Mouse (Mus musculus): ENCODE results near the gene Ptprn2. TPM values are rescaled to one million over a fixed set of nuclear protein-coding genes. Genes with fewer than 3 reads are reported as not detected.

Gene Ptprn2
- polyA plus RNA-seq, 1 experiment from 2014 or later, result 24.7 TPM

- H3K9me3 ChIP-seq (ENCODE audit: control insufficient read depth, low read length), result no peaks in the 10 kb centered on the region
- no peaks in the 10 kb centered on the region for H3K4me1 ChIP-seq (ENCODE audit: control insufficient read depth, insufficient read depth, low read length)
- peak; percentile 44; the same call in 1 of the 2 replicates for ATAC-seq (ENCODE audit: low read depth)
- H3K27ac ChIP-seq (ENCODE audit: low read depth, low read length), result no peak overlapping the region
- H3K27me3 ChIP-seq (ENCODE audit: control insufficient read depth, insufficient read depth, low read length), result no peaks in the 10 kb centered on the region
- H3K4me3 ChIP-seq (ENCODE audit: low read depth, low read length), result no peak overlapping the region
- H3K9ac ChIP-seq (replicated peaks; ENCODE audit: low read depth, low read length), result no peak overlapping the region
- H3K36me3 ChIP-seq (ENCODE audit: control insufficient read depth, insufficient read depth, low read length), result no peaks in the 10 kb centered on the region
- H3K4me2 ChIP-seq (ENCODE audit: low read depth, low read length), result no peak overlapping the region
- WGBS, result 63% methylated on average over 5 of the region's 5 CpGs
Observed at GRCm38 (mm10) chr12:117214919-117215318, 729.4 kb downstream of the Ptprn2 start.

DNA sequence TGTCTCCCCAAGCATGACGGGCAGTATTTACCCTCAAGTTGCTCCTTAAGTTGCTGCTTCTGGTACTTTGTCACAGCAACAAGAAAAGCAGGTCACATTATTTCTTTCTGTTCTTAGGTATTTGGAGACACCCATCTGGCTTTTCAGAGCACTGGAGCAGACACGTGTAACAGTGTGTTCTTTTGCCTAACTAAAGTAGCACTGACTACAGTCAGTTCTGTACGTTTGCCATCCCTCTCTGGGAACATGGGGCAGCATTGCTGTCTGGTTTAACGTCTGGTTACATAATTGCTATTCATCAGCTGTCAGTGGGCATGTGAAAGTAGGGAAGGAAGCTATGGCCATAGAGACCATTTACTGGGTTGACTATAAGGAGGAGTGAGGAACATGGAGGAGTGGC, 736.4 kb downstream of the Ptprn2 start:
- ATAC-seq (ENCODE audit: low read depth), result no peak
- WGBS, result 87% methylated on average over 4 of the region's 4 CpGs
- Histone ChIP-seq H3K4me3 (ENCODE audit: low read depth, low read length) (no peak overlapping the region), H3K27me3 (ENCODE audit: control insufficient read depth, insufficient read depth, low read length) (no peaks in the 10 kb centered on the region), H3K4me2 (ENCODE audit: low read depth, low read length) (no peak overlapping the region), H3K27ac (ENCODE audit: low read depth, low read length) (no peak overlapping the region), H3K9ac (replicated peaks; ENCODE audit: low read depth, low read length) (no peak overlapping the region), H3K4me1 (ENCODE audit: control insufficient read depth, insufficient read depth, low read length) (no peaks in the 10 kb centered on the region), H3K36me3 (ENCODE audit: control insufficient read depth, insufficient read depth, low read length) (no peaks in the 10 kb centered on the region), H3K9me3 (ENCODE audit: control insufficient read depth, low read length) (no peaks in the 10 kb centered on the region)

DNA sequence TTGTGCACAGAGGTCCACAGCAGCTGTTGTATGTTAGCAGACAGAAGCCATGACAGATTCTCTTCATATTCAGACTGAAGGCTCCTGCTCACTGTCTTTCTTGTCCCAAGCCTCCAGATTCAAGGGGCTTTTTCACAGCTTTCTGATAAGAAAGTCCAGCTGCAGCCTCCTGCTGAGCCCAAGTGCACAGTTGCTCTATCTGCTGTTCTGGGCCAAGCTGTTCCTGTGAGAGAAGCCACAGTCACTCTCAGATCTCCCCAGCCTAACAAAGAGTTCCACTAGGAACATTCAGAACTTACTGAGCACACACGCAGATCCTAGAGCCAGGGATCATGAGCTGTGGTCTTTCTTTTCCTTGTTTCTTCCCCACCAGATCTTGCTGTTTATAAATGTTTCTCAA, 738.5 kb downstream of the Ptprn2 start:
- WGBS, result 79% methylated on average over 1 of the region's 1 CpGs

GRCm38 (mm10) chr12:117227236-117227635, 741.7 kb downstream of the Ptprn2 start:
- Histone ChIP-seq H3K9me3 (ENCODE audit: control insufficient read depth, low read length) (no peaks in the 10 kb centered on the region), H3K4me1 (ENCODE audit: control insufficient read depth, insufficient read depth, low read length) (0 out of 2 replicates have a peak, but pooled peaks cover 2% of the 10 kb centered on the region), H3K27me3 (ENCODE audit: control insufficient read depth, insufficient read depth, low read length) (no peaks in the 10 kb centered on the region), H3K36me3 (ENCODE audit: control insufficient read depth, insufficient read depth, low read length) (no peaks in the 10 kb centered on the region), H3K9ac (replicated peaks; ENCODE audit: low read depth, low read length) (no peak overlapping the region), H3K4me2 (ENCODE audit: low read depth, low read length) (no peak overlapping the region), H3K27ac (ENCODE audit: low read depth, low read length) (no peak overlapping the region), H3K4me3 (ENCODE audit: low read depth, low read length) (no peak overlapping the region)
- no peak for ATAC-seq (ENCODE audit: low read depth)
- WGBS, result 79% methylated on average over 3 of the region's 3 CpGs

More for the DNA sequence above, 738.5 kb downstream of the Ptprn2 start:
- no peak overlapping the region for H3K4me2 ChIP-seq (ENCODE audit: low read depth, low read length)
- no peak overlapping the region for H3K27ac ChIP-seq (ENCODE audit: low read depth, low read length)
- H3K4me1 ChIP-seq (ENCODE audit: control insufficient read depth, insufficient read depth, low read length), result no peaks in the 10 kb centered on the region
- H3K4me3 ChIP-seq (ENCODE audit: low read depth, low read length), result no peak overlapping the region
- no peak overlapping the region for H3K9ac ChIP-seq (replicated peaks; ENCODE audit: low read depth, low read length)
- H3K9me3 ChIP-seq (ENCODE audit: control insufficient read depth, low read length), result no peaks in the 10 kb centered on the region
- no peaks in the 10 kb centered on the region for H3K36me3 ChIP-seq (ENCODE audit: control insufficient read depth, insufficient read depth, low read length)
- no peak for ATAC-seq (ENCODE audit: low read depth)
- H3K27me3 ChIP-seq (ENCODE audit: control insufficient read depth, insufficient read depth, low read length), result no peaks in the 10 kb centered on the region

GRCm38 (mm10) chr12:117229442-117229841, 743.9 kb downstream of the Ptprn2 start:
- Histone ChIP-seq H3K4me1 (ENCODE audit: control insufficient read depth, insufficient read depth, low read length) (0 out of 2 replicates have a peak, but pooled peaks cover 2% of the 10 kb centered on the region), H3K4me2 (ENCODE audit: low read depth, low read length) (no peak overlapping the region), H3K9ac (replicated peaks; ENCODE audit: low read depth, low read length) (no peak overlapping the region), H3K4me3 (ENCODE audit: low read depth, low read length) (no peak overlapping the region), H3K36me3 (ENCODE audit: control insufficient read depth, insufficient read depth, low read length) (no peaks in the 10 kb centered on the region), H3K27ac (ENCODE audit: low read depth, low read length) (no peak overlapping the region), H3K27me3 (ENCODE audit: control insufficient read depth, insufficient read depth, low read length) (no peaks in the 10 kb centered on the region), H3K9me3 (ENCODE audit: control insufficient read depth, low read length) (no peaks in the 10 kb centered on the region)
- ATAC-seq (ENCODE audit: low read depth), result no peak
- WGBS, result 71% methylated on average over 4 of the region's 4 CpGs

DNA sequence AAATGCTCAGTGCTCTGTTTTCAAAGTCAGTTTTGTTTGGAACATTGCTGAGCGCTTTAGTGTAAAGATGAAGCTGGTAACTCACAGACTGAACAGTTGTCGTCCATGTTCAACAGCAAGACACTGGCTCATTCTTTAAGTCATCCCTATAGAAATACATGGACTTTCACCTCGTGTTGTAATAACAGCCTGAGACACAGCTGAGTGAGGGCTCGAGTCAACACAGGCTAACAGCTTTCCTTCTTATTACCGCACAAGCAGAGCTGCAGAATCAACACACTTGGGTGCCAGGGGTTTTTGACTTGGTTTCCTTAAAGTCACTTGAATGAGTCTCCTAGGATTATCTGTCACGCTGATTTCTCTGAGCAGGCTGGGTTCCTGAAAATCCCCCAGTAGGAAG, 744.8 kb downstream of the Ptprn2 start:
- H3K9me3 ChIP-seq (ENCODE audit: control insufficient read depth, low read length), result no peaks in the 10 kb centered on the region
- H3K4me3 ChIP-seq (ENCODE audit: low read depth, low read length), result no peak overlapping the region
- H3K4me2 ChIP-seq (ENCODE audit: low read depth, low read length), result no peak overlapping the region
- no peak for ATAC-seq (ENCODE audit: low read depth)
- H3K36me3 ChIP-seq (ENCODE audit: control insufficient read depth, insufficient read depth, low read length), result no peaks in the 10 kb centered on the region
- 81% methylated on average over 6 of the region's 6 CpGs for WGBS
- no peak overlapping the region for H3K27ac ChIP-seq (ENCODE audit: low read depth, low read length)
- H3K4me1 ChIP-seq (ENCODE audit: control insufficient read depth, insufficient read depth, low read length), result 0 out of 2 replicates have a peak, but pooled peaks cover 2% of the 10 kb centered on the region
- H3K27me3 ChIP-seq (ENCODE audit: control insufficient read depth, insufficient read depth, low read length), result no peaks in the 10 kb centered on the region
- H3K9ac ChIP-seq (replicated peaks; ENCODE audit: low read depth, low read length), result no peak overlapping the region

DNA sequence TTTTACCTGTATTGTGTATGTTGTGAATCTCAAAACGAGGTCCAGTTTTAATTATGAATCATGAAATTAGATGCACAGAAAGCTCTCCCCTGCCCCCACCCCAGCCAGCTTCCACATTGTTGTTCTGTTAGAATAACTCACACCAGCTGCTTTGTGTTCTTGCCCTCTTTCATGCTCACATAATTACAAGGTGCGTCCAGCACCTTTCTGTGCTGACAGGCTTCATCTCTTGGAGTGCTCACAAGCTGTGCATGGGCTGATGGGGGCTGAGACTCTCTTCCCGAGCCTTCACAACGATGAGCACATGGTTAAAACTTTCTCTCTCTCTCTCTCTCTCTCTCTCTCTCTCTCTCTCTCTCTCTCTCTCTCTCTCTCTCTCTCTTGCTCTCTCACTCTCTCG, 746.3 kb downstream of the Ptprn2 start:
- H3K4me1 ChIP-seq (ENCODE audit: control insufficient read depth, insufficient read depth, low read length), result 0 out of 2 replicates have a peak, but pooled peaks cover 2% of the 10 kb centered on the region
- H3K4me2 ChIP-seq (ENCODE audit: low read depth, low read length), result no peak overlapping the region
- ATAC-seq (ENCODE audit: low read depth), result no peak
- no peak overlapping the region for H3K4me3 ChIP-seq (ENCODE audit: low read depth, low read length)
- H3K27me3 ChIP-seq (ENCODE audit: control insufficient read depth, insufficient read depth, low read length), result no peaks in the 10 kb centered on the region
- no peak overlapping the region for H3K27ac ChIP-seq (ENCODE audit: low read depth, low read length)
- no peak overlapping the region for H3K9ac ChIP-seq (replicated peaks; ENCODE audit: low read depth, low read length)
- H3K36me3 ChIP-seq (ENCODE audit: control insufficient read depth, insufficient read depth, low read length), result no peaks in the 10 kb centered on the region
- no peaks in the 10 kb centered on the region for H3K9me3 ChIP-seq (ENCODE audit: control insufficient read depth, low read length)
- 69% methylated on average over 5 of the region's 5 CpGs for WGBS

DNA sequence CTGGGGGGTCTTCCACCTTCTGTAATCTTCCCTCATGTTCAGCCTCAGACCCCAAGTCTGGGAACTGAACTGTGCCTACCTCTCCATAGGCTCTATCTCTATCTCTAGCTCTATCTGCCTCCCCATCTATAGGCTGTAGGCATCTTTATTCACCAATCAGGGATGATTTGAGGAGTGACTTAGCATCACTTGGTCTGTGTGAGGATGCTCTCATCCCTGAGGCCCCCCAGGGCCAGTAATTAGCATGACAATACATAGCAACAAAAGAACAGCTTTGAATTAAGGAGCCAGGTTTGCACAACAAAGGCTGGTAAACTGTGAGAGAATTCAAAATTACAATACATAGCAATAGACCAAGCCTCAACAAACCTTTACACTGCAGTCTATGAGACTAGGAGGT, 749.6 kb downstream of the Ptprn2 start:
- no peaks in the 10 kb centered on the region for H3K36me3 ChIP-seq (ENCODE audit: control insufficient read depth, insufficient read depth, low read length)
- no peak overlapping the region for H3K9ac ChIP-seq (replicated peaks; ENCODE audit: low read depth, low read length)
- H3K4me1 ChIP-seq (ENCODE audit: control insufficient read depth, insufficient read depth, low read length), result no peaks in the 10 kb centered on the region
- no peak overlapping the region for H3K4me2 ChIP-seq (ENCODE audit: low read depth, low read length)
- no peaks in the 10 kb centered on the region for H3K9me3 ChIP-seq (ENCODE audit: control insufficient read depth, low read length)
- no peak overlapping the region for H3K27ac ChIP-seq (ENCODE audit: low read depth, low read length)
- ATAC-seq (ENCODE audit: low read depth), result no peak
- H3K27me3 ChIP-seq (ENCODE audit: control insufficient read depth, insufficient read depth, low read length), result no peaks in the 10 kb centered on the region
- H3K4me3 ChIP-seq (ENCODE audit: low read depth, low read length), result no peak overlapping the region

GRCm38 (mm10) chr12:117236020-117236734, 750.7 kb downstream of the Ptprn2 start:
- Histone ChIP-seq H3K4me1 (ENCODE audit: control insufficient read depth, insufficient read depth, low read length) (no peaks in the 10 kb centered on the region), H3K27ac (ENCODE audit: low read depth, low read length) (no peak overlapping the region), H3K4me2 (ENCODE audit: low read depth, low read length) (no peak overlapping the region), H3K9ac (replicated peaks; ENCODE audit: low read depth, low read length) (no peak overlapping the region), H3K9me3 (ENCODE audit: control insufficient read depth, low read length) (no peaks in the 10 kb centered on the region), H3K27me3 (ENCODE audit: control insufficient read depth, insufficient read depth, low read length) (no peaks in the 10 kb centered on the region), H3K36me3 (ENCODE audit: control insufficient read depth, insufficient read depth, low read length) (no peaks in the 10 kb centered on the region), H3K4me3 (ENCODE audit: low read depth, low read length) (no peak overlapping the region)
- WGBS, result 89% methylated on average over 4 of the region's 4 CpGs
- ATAC-seq (ENCODE audit: low read depth), result no peak

All from neural tube, embryonic 14.5 days (tissue).